Mouse (Mus musculus) induced T-regulatory cell, adult 2 months (primary cell): ENCODE results near the gene Cep57l1.

Experiments
- DNase-seq: peaks from one replicate; pipeline ENCODE4 v3.0.0-alpha.2; 2012; ENCODE audit warnings: low read depth

The Cep57l1 gene

GRCm38 (mm10) chr10:41737245-41737644, 72.4 kb downstream of the Cep57l1 start:
- no peak for DNase-seq

DNA sequence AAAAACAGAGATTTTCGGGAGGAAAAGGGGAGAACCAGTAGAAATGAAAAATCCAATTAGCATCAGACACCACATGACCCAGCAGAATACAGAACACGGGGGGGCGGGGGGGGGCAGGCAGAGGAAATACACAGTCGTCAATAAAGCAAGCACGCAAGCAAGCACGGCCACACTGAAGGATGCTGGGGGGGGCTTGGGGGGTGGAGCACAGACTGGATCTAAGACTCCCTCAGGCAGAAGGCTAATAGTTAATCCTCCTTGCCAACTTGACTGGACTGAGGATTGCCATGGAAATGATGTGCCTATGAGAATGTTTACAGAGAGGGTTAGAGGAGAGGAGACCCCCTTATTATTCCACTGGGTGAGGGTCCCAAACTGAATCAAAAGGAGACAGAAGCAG, 74.3 kb downstream of the Cep57l1 start:
- no peak for DNase-seq

DNA sequence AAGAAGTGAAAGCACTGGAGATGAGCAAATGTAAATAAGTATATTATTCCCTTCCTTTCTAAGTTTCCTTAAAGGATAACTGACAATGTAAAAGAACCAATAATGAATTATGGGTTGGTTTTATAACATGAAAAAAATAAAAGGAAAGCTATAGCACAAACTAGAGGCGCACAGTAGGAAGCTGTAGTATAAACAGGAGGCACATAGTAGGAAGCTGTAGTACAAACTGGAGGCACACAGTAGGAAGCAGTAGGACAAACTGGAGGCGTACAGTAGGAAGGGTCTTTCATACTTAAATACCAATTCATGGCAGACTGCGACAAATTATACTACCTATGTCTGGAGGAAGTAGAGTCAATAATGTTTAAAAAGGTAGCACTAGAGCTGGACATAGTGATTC, 76.5 kb downstream of the Cep57l1 start:
- DNase-seq, result no peak

GRCm38 (mm10) chr10:41731932-41732331, 77.7 kb downstream of the Cep57l1 start:
- no peak for DNase-seq

DNA sequence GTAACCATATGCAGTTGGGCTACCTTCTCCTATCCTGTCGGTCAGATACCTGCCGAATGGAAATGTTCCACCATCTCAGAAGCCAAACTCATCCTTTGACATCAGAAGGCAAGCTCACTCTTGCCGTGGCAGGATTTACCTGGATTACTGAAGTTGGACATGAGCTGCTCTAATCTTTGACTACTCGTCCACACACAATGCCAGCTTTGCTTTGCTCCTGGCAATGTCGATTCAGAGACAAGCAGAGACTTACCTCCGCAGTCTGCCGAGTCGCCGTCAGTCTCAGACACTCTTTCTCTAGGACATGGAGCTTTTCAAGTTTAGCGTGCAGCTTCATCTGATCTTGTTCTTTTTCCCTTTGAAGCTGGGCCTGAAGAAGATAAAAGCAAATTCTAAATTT, 78.9 kb downstream of the Cep57l1 start:
- no peak for DNase-seq

GRCm38 (mm10) chr10:41726215-41726614, 83.5 kb downstream of the Cep57l1 start:
- no peak for DNase-seq

GRCm38 (mm10) chr10:41719587-41719986, 90.1 kb downstream of the Cep57l1 start:
- DNase-seq, result no peak

GRCm38 (mm10) chr10:41716029-41716897, 93.4 kb downstream of the Cep57l1 start, which contains the start of gene Ccdc162:
Gene Ccdc162 (minus strand): TSS chr10:41716634.
- no peak for DNase-seq

DNA sequence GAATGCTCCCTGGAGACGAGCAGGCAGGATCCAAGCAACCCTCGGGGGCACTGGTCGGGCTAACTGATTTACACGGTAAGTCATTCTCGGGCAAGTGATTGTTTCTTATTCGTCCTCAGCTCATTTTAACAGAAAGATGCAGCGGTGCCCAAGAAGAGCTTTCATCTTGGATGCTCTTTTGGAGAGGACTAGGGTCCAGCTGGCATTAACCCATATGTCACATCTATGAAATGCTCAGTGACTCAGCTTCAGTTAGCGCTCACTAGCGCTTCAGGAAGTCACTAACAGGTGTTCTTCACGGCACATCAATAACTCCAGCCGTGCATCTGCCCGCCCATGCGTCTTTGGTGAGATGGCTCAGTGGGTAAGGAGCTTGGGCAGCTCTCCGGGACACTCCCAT, 94.1 kb downstream of the Cep57l1 start:
- no peak for DNase-seq

DNA sequence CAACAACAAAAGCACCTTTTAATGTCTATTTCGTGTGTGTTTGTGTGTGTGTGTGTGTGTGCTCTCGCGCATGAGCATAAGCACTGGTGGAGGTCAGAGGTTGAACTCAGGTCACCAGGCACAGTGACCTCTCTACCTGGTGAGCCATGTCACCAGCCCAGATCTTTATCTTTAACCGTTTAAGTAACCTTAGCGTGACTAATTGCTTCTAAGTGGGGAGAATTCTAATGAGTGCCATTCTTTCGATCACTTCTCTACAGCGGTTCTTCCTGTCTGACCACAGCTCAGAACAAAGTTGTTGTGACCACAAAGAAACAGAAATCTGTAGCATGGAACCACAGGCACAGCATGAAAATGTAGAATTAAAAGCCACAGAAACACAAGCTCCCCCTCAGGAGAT, 98.2 kb downstream of the Cep57l1 start:
- DNase-seq, result peak; percentile 56

- DNase-seq, result no peak
These were observed 98.9 kb downstream of the Cep57l1 start for GRCm38 (mm10) chr10:41710773-41711172.

GRCm38 (mm10) chr10:41709341-41709740, 100.3 kb downstream of the Cep57l1 start:
- DNase-seq, result peak; percentile 22

- no peak for DNase-seq
These were observed 110.0 kb downstream of the Cep57l1 start for GRCm38 (mm10) chr10:41699669-41700068.

DNA sequence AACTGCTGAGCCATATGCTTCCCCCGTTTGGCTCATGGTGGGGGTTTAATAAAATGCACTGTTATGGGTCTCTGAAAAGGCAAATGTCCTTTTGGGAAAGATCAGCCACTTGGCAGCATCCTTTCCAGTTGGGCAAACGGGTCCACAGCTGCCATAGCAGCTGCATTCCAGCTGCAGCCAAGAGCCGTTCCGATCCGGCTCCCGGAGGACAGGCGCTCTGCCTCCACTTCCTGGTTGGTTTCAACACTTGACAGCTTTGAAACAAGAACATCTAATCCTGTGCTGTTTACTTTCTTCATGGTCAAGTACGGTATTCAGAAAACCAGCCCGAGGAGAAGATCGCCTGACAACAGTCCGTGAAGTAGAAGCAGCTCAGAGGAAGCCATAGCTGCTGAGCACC, 112.6 kb downstream of the Cep57l1 start:
- no peak for DNase-seq

DNA sequence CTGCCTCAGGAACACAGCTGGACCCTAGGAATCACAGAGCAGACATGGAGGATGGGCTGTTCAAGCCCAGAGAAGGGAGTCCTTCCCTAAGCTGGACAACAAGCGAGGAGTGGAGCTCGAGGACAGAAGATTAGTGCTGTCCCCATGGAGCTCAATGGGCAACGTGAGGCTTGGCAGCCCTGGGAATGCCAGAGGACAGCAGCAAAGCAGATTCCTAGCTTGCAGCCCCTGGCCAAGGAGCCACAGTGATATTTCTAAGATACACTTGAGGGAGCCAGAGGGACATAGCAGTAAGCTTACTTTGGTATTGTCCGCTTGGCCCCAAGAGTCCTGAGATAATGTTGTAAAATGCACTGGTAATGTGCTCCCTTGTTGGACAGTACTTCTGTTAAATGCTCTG, 118.7 kb downstream of the Cep57l1 start:
- no peak for DNase-seq

GRCm38 (mm10) chr10:41689941-41690887, 119.5 kb downstream of the Cep57l1 start:
- DNase-seq, result peak; percentile 92

- peak; percentile 25 for DNase-seq
These were observed 125.1 kb downstream of the Cep57l1 start for GRCm38 (mm10) chr10:41684548-41684996.

DNA sequence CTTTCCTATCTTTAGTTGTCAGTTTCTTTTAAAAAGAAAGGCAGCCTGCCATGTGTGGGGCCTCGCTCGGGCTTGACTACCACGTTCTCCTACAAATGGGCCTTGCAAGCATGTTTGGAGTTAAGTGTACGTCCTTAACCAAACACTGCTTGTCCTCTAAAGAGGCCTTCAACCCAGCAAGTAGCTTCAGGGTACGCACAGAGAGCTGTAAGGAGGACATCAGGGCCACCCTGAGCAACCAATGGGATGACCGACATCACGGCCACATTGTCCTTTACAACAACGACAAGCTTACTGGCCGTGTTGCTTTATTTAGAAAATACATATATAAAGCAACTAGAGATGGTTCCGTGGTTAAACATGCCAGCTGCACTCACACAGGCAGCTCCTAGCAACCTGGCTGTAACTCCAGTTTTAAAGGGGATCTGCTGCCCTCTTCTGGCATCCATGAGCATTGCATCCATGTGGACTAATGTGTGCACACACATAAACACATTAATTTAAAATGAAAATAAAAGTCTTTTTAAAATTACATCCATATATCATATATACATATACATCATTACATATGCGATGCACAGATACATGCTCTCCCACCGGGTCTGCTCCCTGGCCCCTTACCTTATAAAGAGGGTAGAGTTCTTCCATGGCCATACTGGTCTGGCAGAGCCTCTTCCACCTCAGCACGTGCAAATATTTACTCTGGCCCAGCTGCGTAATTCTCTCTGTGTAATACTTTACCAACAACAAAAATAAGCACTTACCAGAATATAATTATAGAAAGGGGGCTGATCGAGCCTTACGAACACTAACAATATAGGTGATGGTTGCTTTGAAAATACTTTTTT, 126.9 kb downstream of the Cep57l1 start:
- DNase-seq, result peak; percentile 90

DNA sequence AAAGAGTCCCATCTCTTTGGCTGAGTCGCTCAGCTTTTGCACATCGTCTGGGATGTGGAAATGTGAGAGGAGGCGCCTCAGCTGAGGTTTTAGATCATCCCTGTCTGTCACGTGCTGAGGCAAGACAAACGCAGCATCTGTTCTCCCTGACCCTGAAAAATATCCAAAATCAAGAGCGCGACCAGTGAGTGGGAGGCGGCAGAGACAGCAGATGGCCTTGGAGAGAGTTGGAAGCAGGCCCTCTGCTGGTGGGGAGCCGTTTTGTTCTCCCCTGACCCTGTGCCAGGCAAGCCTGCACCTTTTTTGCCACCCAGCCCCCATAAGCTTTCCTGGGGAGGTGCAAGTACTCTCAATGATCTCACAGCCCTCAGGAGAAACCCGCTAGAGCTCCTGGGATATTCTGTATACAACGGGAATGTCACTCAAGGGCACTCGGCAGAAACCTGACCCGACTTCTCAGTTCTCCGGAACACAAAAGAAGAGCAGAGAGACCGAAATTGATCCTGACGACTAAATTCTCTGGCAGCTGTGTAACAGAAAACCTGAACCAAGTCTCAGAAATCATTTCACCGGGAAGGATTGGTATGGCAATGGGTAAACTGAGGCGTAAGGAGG, 130.8 kb downstream of the Cep57l1 start:
- peak; percentile 67 for DNase-seq

DNA sequence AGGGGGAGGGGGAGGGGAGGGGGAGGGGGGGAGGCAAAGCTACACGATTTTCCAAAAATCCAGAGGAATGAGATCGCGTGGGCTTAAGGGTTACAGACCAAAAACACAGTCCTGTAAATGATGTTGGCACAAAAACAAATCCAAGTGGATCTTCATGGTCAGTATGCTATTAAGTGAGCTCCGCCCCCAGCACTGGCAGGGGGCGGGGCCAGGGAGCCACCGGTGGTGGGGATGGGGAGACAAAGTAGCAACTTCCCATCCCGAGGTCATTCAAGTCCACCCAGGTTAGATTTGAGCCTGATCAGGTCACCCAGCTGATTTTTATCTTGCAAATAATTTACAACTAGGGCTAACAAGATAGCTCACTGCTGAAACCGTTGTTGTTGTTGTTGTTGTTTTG, 132.3 kb downstream of the Cep57l1 start:
- DNase-seq, result no peak

- no peak for DNase-seq
These were observed 133.0 kb downstream of the Cep57l1 start for GRCm38 (mm10) chr10:41676661-41677061.
